Mouse (Mus musculus) common myeloid progenitor, adult 5-6 weeks (primary cell): ENCODE measurements around the gene Cd6. TPM values are rescaled to one million over a fixed set of nuclear protein-coding genes. Genes with fewer than 3 reads are reported as not detected.

ENCODE experiments used
- ATAC-seq: replicated peaks from 2 replicates; pipeline ENCODE4 v1.8.0; 2016; ENCODE audit warnings: low read depth, mild to moderate bottlenecking, moderate TSS enrichment, inconsistent platforms; ENCODE audit not compliant: poor library complexity, severe bottlenecking
- total RNA-seq: library from RNA; stranded (forward); fragments of 200-1000, 187-1606 nt; gene quantifications from 2 replicates; pipeline ENCODE4 v1.2.3, GENCODE M21; 2017

The Cd6 gene
- total RNA-seq = 0.46 and 0.87 TPM in 2 replicates

DNA sequence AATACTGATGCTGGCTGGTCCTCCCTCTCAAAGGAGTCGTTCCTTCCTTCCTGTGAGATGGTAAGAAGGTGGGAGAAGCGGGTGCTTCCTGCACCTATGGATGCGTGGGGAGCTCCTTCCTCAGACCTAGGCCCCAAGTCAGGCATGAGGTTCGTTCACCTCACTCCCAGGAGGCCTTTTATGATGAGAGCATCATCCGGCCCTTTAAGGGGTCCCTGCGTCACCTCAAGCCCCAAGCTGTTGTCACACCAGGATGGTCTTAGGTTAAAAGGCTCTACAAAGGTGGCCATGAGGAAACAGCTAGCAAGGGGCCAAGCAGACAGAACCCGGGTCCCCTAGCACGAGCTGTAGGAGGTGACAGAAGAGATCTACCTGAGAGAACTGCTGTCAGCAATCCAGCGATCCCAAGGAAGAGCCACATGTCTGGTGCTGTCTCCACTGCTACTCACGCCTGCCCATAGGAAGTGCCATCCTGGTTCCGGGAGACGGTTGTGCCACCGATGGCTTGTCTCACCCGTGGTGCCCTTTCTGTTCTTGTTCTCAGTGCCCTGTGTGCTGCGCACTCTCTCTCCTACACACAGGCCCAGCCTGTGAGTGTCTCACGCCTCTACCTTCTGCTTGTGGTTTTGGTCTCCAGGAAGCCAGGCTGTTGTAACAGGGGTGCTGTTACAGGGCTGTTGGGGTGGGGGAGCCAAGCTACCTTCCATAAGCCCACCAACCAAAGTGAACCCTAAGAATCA, at the start of gene Cd6:
Gene Cd6 (minus strand): TSS at position 623 of the 740 bp plus-strand sequence.
- peak; percentile 34; the same call in 1 of the 2 replicates for ATAC-seq

- no peak for ATAC-seq
Observed at GRCm38 (mm10) chr19:10878201-10878837, 48.5 kb upstream of the Cd6 start.

DNA sequence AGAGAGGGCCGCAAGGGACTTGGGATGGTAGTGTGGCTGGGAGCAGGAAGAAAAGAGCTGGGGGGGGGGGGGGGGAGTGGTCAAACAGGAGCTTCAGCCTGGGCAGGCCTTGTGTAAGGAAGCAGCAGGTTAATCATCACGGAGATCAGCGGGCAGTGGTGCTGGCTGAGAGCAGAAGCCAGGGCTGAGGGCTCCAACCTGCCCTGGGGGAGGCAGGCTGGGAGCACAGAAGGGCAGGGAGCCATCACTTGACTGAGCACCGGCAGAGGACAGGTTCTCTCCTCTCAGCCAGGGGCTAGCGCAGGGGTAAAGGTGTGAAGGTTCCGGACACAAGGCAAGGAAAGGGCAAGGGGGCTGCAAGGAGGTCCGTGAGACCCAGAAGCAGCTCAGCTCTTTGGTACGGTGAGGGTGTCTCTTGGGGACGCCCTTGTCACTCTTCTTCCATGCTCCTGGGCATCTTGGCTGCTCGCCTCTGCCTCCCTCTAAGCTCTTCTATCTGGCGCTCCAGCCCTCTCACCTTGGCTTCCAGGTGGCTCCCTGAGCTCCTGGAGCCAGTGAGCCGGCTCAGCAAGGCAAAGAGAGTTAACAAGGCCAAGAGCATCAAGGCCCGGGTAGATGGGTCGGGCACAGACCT, 41.6 kb upstream of the Cd6 start:
- ATAC-seq = no peak

- ATAC-seq = no peak
Observed at GRCm38 (mm10) chr19:10870676-10871075, 40.8 kb upstream of the Cd6 start.

GRCm38 (mm10) chr19:10869886-10870527, 40.1 kb upstream of the Cd6 start, which contains the start of gene Tmem132a:
Tmem132a (minus strand) TSS chr19:10869940.
- ATAC-seq = no peak

- ATAC-seq = peak; percentile 65
Observed at GRCm38 (mm10) chr19:10869241-10869885, 39.5 kb upstream of the Cd6 start.

DNA sequence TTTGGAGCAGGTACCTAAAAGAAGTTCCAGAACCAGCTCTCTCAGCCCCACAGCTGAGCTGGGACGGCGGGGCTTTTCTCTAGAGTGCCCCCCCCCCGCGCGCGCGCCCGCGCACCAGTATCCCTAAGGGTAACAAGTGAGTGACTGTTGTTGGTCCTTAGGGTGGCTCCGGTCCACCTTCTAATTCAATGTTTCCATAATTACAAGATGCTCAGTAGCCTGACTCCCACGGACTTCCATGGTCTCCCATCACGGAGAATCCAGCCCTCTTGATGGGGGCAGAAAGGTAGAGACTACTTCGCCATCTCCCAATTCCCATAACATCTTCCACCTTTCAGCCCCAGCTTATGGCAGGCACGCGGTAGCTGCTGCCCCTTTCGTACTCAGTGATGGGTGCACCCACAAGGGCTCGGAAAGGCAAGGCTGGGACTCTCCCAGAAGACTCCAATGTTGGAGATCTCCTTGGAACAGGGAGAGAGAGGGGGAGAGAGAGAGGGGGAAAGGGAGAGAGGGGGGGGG, 38.8 kb upstream of the Cd6 start:
- no peak for ATAC-seq

DNA sequence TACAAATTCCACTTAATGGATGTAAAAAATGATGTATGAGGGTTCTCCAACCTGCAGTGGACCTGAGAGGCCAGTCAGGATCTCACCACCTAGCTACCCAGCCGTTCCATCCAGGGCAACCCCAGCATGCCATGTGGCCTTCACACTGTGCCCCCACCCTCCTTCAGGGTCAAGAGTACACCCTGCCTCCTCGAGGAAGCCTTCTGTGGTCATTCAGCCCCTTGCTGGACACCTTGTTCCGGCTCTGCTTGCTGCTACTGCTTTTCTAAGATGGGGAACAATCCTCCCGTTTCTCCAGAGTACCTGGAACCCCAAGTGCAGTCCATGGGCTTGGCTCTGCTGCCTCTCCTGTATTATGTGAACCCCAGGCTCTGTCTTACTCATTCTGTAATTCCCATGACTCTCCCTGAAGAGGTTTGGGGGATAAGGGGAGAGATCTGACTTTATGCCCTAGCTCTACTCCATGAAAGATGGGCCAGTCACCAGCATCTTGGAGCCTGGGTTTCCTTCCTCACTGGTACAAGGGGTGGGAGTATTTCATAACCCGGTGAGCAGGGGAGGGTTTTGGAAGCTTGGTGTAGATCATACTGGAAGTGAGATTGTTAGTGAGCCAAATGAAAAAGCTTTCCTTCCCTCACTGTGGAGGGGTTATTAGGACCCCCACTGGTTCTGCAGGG, 38.2 kb upstream of the Cd6 start:
- ATAC-seq = no peak

- ATAC-seq = no peak
Observed at GRCm38 (mm10) chr19:10866351-10866750, 36.5 kb upstream of the Cd6 start.

DNA sequence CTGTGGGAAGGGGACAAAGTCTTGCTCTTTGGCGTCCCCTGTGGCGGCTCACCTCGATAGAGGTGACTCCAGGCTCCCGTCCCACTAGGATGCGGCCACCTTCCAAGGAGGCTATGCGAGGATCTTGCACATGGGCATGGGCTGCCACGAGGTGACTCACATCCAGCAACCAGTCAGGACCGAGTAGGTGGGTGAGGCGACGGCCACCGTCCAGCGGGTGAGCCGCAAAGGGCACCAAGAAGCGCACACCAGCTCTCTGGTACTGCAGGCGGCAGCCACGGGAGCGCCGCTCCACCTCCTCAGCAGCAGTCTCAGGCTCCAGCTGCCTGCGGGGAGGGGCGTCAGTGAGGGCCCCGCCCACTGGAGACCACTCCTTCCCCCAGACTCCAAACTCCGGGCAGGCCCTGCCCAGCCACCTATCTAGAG, 30.2 kb upstream of the Cd6 start:
- no peak for ATAC-seq

DNA sequence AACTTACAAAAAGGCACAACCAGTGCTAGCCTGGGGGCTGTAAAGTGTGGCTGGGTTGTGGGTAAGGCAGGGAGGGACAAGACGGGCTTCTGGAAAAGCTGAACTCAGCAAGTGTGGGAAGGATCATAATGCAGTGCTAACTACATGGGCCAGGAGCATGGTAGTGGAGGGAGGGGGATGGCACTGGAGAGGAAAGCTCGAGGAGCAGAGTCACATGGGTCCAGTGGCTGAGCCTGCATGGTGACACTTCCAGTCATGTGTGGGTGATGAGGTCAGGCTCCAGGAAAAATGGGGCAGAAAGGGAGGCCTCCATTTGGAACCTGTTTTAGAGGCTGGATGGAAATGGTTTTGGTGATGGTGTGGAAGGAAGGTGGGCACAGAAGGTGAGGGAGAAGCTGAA, 26.7 kb upstream of the Cd6 start:
- no peak for ATAC-seq

DNA sequence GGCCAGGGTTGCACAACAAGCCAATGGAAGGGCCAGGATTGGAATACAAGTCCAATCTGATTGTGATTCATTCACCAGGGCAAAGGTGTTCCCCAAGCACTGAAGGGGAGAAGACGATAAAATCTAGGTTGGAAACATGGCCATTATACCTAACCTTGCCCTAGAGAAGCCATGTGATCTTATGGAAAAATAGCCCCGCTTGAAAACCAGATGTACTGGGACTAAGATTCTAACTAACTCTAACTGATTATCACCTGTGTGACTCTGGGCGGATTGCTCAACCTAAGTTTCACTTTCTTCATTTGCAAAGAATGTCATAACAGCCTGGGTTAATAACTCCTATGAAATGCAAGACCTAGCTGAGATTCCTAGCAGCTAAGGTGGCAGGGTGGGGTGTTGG, 25.6 kb upstream of the Cd6 start:
- ATAC-seq = no peak

DNA sequence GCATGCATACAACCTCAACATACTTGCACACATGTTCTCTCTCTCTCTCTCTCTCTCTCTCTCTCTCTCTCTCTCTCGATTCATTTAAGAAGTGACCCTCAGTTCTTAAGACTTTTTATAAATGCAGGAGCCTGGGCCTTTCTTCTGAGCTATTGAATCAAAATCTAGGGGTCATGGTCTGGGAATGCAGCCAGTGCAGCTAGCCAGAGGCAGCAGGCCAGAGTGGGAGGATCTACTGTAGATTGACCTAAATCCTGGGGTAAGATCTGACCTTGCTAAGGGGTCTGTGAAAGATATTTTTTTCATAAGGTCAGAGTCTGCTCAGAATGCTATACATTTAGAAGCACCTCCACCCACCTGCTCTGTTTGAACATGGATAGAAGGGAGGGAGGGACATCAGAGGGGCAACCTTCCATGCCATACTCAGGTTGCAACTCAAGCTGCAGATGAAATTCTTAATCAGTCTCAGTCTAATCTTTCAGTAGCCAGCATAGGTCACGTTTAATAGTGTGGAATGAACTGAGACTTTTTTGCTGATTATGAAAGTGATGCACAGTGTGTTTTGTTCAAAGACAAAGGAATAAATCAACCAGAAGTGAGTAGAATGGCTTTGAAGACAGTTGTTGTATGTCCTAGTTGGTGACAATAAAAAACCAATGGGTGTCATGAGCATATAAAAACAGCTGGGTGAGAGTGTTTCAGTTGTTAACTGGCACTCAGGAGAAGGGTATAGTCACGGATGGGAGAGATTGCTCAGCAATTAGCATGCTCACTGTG, 17.6 kb upstream of the Cd6 start:
- ATAC-seq = no peak

DNA sequence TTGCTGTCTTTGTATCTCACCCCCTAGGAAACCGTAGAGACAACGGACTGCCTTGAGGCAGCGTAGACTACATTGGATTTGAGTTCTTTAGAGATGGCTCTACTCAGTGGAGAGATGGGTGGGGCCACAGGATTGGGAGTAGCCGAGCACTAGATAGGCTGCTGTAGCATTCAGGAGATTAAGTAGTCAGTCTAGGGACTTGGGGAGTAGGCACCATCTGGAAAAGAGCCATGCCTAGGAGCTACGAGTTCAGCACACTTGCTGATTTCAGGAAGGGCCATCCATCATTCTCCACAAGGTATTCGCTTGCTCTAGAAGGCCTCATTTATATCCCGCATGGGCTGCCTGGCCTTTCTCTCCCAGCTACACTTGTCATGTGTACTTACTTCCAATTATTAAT, 16.3 kb upstream of the Cd6 start:
- no peak for ATAC-seq

DNA sequence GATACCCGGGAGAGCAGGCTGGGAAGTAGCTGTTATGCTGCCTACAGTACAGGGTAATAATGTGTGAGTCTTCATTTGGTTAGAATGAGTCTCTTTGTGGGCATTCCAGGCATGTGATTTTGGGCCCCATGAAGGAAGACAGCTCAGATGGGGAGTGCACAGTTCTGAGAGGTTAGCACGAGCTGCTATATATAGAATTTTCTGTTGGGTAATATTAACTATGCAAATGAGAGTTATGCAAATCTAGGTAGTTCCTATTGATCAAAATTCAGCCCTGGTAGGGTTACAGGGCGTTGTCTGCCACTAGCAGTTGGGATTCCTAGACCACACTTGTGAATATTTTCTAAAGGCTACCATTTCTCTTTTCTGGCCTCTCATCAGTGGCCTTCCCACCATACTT, 15.6 kb upstream of the Cd6 start:
- no peak for ATAC-seq

DNA sequence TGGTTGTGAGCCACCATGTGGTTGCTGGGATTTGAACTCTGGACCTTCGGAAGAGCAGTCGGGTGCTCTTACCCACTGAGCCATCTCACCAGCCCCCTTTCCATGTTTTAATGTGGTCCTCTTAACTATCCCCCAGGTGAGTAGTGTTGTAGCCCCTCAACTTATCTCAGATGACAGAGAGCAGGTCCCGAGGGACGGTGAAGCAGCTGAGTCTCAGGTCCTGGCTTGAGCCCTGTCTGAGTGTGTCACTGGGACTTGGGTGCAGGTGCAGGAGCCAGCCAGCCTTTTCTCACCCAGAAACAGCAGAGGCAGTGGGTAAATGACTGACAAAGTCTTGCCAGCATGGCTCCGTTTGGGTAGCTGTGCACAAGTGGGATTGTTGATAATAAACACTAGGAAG, 14.3 kb upstream of the Cd6 start:
- no peak for ATAC-seq

DNA sequence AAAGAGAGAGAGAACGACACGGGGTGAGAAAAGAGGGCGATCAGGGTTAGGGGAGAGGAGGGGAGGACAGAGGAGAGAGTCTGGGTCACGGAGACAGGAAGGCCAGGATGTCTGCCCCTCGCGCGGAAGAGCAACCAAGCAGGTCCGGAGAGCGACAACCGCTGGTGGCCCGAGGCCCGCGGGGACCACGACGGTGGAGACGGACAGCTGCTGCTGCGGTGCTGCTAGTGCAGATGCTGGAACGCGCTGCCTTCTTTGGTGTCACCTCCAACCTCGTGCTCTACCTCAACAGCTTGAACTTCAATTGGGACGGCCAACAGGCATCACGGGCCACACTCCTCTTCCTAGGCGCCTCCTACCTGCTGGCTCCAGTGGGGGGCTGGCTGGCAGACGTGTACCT, 13.1 kb upstream of the Cd6 start:
- 0 out of 2 replicates have a peak, but pooled peaks have one; percentile 4 for ATAC-seq

DNA sequence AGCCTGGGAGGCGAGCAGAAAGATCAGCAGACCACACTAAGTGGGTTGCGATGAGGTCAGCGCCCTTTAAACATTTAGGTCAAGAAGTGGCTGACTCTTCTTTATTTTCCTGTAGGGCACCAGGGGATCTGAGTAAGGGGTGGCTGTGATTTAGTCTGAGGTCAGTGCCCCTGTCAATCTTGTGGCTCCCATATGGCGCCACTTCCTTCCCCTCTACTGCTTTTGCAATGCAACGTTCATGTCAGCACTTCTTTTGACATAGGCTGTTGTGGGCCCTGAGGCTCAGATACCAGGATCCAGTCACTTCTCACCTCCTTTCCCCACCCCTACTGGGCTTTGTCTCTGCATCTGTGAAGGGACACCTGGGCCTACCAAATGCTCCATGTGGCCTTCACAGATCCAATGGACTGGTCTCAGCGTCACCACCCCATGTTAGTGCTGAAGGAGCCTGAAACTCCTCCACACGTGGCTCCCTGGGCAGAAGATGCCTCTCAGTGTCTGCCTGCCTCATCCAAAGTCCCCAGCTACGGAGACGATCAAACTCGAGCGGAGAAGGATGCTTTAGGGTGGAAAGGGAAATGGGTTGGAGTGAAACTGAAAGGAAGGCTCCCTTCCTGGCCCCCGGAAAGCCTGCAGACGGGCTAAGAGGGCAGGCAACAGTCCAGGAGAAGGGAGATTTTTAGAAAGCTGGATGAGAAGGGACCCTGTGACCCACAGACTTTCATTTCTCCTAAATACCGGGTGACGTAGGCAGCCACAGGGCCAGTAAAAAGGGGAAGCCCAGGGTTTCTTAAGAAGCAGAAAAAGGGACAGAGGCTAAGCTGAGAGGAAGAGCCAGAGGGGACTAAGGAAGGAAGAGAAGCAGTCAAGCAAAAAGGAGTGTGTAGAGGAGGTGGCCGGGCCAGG, 12.1 kb upstream of the Cd6 start:
- ATAC-seq = peak; percentile 86
